Mouse (Mus musculus) hindlimb bud, embryonic 11.5 days (tissue): ENCODE results near the gene Gm17655.
"Not testable (repeated sequence)": the region's sequence is repeated elsewhere in the genome, so short reads cannot be mapped to it uniquely, and the experiment has no call there.

Source experiments
- DNase-seq: peaks from one replicate; pipeline ENCODE4 v3.0.0-alpha.2; 2012; ENCODE audit warnings: low read depth, low spot score; ENCODE audit errors: extremely low spot score

Gene Gm17655

GRCm38 (mm10) chr5:110091546-110091945 lies 19.2 kb upstream of the Gm17655 start:
- no peak for DNase-seq

- DNase-seq: no peak
These were observed 14.0 kb upstream of the Gm17655 start for GRCm38 (mm10) chr5:110086161-110086866.

- no peak for DNase-seq
These were observed 10.6 kb upstream of the Gm17655 start for GRCm38 (mm10) chr5:110082961-110083360.

GRCm38 (mm10) chr5:110057637-110058408 lies 14.5 kb downstream of the Gm17655 start:
- peak; percentile 44 for DNase-seq

GRCm38 (mm10) chr5:110023694-110024427 lies 48.5 kb downstream of the Gm17655 start:
- DNase-seq: not testable (repeated sequence)

GRCm38 (mm10) chr5:110023273-110023672 lies 49.0 kb downstream of the Gm17655 start:
- DNase-seq: no peak

GRCm38 (mm10) chr5:110015775-110016174 lies 56.5 kb downstream of the Gm17655 start:
- not testable (repeated sequence) for DNase-seq
